Mouse (Mus musculus): ENCODE data around the gene Map3k13. TPM values are rescaled to one million over a fixed set of nuclear protein-coding genes. Genes with fewer than 3 reads are reported as not detected.

Map3k13 gene
- polyA plus RNA-seq, 2 experiments, result 0.38 to 0.50 TPM

DNA sequence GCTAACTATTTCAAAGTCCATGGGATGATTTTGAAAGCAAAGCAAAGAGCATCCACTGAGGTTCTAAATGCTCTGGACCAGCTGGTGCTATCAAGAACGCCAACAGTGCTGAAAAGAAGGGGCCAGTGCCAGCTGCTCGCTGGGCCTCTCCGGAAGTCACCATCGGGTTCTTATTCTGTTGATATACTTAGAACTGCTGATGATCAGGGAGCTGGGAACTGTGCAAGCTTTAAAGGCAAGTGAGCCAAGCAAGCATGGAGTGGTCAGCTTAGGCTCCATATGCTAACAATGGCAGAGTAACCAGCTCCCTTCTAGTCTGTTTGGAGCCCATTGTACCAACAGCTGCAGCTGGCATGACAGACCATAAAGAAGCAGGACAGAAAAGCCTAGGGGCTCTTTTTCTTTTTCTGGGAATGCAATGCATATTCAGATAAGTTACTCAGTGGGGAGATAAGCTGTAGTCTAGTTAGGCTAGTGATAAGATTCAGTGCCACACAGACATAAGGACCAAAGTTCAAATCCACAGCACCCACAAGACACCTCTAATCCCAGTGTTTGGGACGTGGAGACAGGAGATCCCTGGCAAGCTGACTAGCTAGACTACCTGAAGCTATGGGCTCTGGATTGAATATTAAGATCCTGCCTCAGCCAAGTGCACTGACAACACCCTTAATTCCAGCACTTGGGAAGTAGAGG lies 60.6 kb downstream of the Map3k13 start:
- H3K9ac ChIP-seq (replicated peaks), result no peak overlapping the region
- TF ChIP-seq CTCF (IDR thresholded peaks at IDR 0.05; ENCODE audit: low read depth) (no peak), EP300 (IDR thresholded peaks at IDR 0.05; ENCODE audit: low read depth) (no peak)
- no peak overlapping the region for H3K4me3 ChIP-seq (ENCODE audit: insufficient read depth in 1 of 2, low read depth in 2 of 2, low read length in 2 of 2)
- H3K4me1 ChIP-seq (replicated peaks; ENCODE audit: control insufficient read depth in 2 of 2, insufficient read depth in 2 of 2, low read length in 1 of 2), result peaks cover 0 to 1% of the 10 kb centered on the region in 2 experiments; a peak in 1 of 4 replicates
- no peaks in the 10 kb centered on the region for H3K36me3 ChIP-seq (replicated peaks; ENCODE audit: control insufficient read depth, insufficient read depth, low read depth)
- 73% methylated on average over 5 of the region's 5 CpGs for whole genome bisulfite sequencing (ENCODE audit: insufficient replicate concordance)
- H3K27ac ChIP-seq, result no peak overlapping the region
- H3K9me3 ChIP-seq (ENCODE audit: control insufficient read depth, low read length), result no peaks in the 10 kb centered on the region
- ATAC-seq (ENCODE audit: insufficient read depth), result no peak
- H3K4me2 ChIP-seq (ENCODE audit: low read depth), result no peak overlapping the region
- H3K27me3 ChIP-seq (ENCODE audit: control insufficient read depth, insufficient read depth, low read length), result no peaks in the 10 kb centered on the region
- DNase-seq (ENCODE audit: low read depth in 3 of 3, low spot score in 3 of 3), result no peak

DNA sequence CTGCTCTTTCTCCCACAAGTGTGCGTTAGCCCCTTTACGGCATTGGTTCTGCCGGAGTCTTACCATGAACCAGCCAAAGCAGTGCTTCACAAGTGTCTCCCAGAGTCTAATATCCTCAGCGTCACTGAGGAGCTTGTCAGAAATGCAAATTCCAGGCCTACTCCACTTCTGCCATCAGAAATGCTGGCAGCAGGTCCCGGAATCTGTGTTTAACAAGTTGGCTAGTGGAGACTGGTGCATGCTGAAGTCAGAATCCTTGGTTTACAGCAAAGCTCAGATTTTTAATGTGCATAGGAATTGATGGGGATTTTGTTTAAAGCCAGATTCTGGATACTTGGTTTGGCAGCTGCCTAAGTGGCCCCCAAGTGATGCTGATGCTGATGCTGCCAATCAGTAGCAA lies 62.0 kb downstream of the Map3k13 start:
- H3K4me3 ChIP-seq (ENCODE audit: insufficient read depth in 1 of 2, low read depth in 2 of 2, low read length in 2 of 2), result no peak overlapping the region
- H3K27me3 ChIP-seq (ENCODE audit: control insufficient read depth, insufficient read depth, low read length), result no peaks in the 10 kb centered on the region
- no peaks in the 10 kb centered on the region for H3K9me3 ChIP-seq (ENCODE audit: control insufficient read depth, low read length)
- no peak overlapping the region for H3K4me2 ChIP-seq (ENCODE audit: low read depth)
- ATAC-seq (ENCODE audit: insufficient read depth) (no peak), DNase-seq (ENCODE audit: low read depth in 3 of 3, low spot score in 3 of 3) (no peak)
- TF ChIP-seq EP300 (IDR thresholded peaks at IDR 0.05; ENCODE audit: low read depth), result no peak
- TF ChIP-seq CTCF (IDR thresholded peaks at IDR 0.05; ENCODE audit: low read depth), result no peak
- WGBS (ENCODE audit: insufficient replicate concordance), result 82% methylated on average over 5 of the region's 5 CpGs
- peaks cover 0 to 1% of the 10 kb centered on the region in 2 experiments; a peak in 1 of 4 replicates for H3K4me1 ChIP-seq (replicated peaks; ENCODE audit: control insufficient read depth in 2 of 2, insufficient read depth in 2 of 2, low read length in 1 of 2)
- H3K27ac ChIP-seq, result no peak overlapping the region
- no peak overlapping the region for H3K9ac ChIP-seq (replicated peaks)
- H3K36me3 ChIP-seq (replicated peaks; ENCODE audit: control insufficient read depth, insufficient read depth, low read depth), result no peaks in the 10 kb centered on the region

DNA sequence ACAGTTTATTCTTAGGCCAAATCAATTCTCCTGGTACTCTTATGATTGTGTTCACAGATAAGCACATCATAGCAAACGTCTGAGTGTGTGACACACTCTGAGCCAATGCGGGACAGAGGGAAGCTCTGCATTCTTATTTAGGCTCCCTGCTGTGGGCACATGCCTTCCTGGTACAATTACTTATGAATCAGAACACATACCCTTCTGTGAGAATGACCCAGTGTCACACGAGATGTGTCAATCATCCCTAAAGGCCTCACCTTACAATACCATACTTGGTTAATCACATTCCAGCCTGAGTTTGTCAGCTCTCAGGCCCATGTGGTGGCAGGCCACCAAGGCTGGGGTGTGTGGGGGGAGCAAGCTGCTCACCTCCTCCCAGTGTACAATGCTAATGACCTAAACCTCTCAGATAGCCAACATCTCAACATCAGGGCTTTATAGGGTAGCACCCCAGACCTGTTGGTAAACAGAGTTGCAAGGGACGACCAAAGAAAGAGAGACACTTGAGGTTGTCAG lies 63.0 kb downstream of the Map3k13 start:
- H3K27ac ChIP-seq, result no peak overlapping the region
- no peak overlapping the region for H3K9ac ChIP-seq (replicated peaks)
- 47% methylated on average over 4 of the region's 4 CpGs for WGBS (ENCODE audit: insufficient replicate concordance)
- DNase-seq (ENCODE audit: low read depth in 3 of 3, low spot score in 3 of 3), result no peak
- H3K9me3 ChIP-seq (ENCODE audit: control insufficient read depth, low read length), result no peaks in the 10 kb centered on the region
- TF ChIP-seq CTCF (IDR thresholded peaks at IDR 0.05; ENCODE audit: low read depth), result no peak
- no peak for TF ChIP-seq EP300 (IDR thresholded peaks at IDR 0.05; ENCODE audit: low read depth)
- no peak for ATAC-seq (ENCODE audit: insufficient read depth)
- H3K36me3 ChIP-seq (replicated peaks; ENCODE audit: control insufficient read depth, insufficient read depth, low read depth), result no peaks in the 10 kb centered on the region
- no peak overlapping the region for H3K4me3 ChIP-seq (ENCODE audit: insufficient read depth in 1 of 2, low read depth in 2 of 2, low read length in 2 of 2)
- peaks cover 0 to 1% of the 10 kb centered on the region in 2 experiments; a peak in 1 of 4 replicates for H3K4me1 ChIP-seq (replicated peaks; ENCODE audit: control insufficient read depth in 2 of 2, insufficient read depth in 2 of 2, low read length in 1 of 2)
- H3K27me3 ChIP-seq (ENCODE audit: control insufficient read depth, insufficient read depth, low read length), result no peaks in the 10 kb centered on the region
- H3K4me2 ChIP-seq (ENCODE audit: low read depth), result no peak overlapping the region

DNA sequence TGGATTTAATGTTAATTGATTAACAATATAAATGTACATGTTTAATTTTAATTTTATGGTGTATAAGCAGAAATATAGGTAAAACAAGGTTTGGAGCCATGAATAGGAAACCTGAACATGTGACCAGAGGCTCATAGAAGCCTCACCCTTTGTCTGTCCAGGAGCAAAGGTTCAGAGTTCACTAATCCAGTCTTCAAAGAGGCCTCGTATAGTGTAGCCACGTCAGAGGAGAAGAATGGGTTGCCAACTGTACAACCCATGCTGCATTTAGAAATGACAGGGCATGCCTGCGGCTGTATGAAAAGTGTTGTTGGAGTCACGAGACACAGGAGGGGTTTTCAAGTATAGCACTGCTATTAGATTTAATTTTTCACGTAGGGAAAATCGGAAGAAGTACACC lies 64.0 kb downstream of the Map3k13 start:
- Histone ChIP-seq H3K27ac (no peak overlapping the region), H3K9me3 (ENCODE audit: control insufficient read depth, low read length) (no peaks in the 10 kb centered on the region), H3K4me2 (ENCODE audit: low read depth) (no peak overlapping the region), H3K9ac (replicated peaks) (no peak overlapping the region), H3K36me3 (replicated peaks; ENCODE audit: control insufficient read depth, insufficient read depth, low read depth) (no peaks in the 10 kb centered on the region), H3K27me3 (ENCODE audit: control insufficient read depth, insufficient read depth, low read length) (no peaks in the 10 kb centered on the region), H3K4me3 (ENCODE audit: insufficient read depth in 1 of 2, low read depth in 2 of 2, low read length in 2 of 2) (no peak overlapping the region), H3K4me1 (replicated peaks; ENCODE audit: control insufficient read depth in 2 of 2, insufficient read depth in 2 of 2, low read length in 1 of 2) (peaks cover 0 to 1% of the 10 kb centered on the region in 2 experiments; a peak in 1 of 4 replicates)
- DNase-seq (ENCODE audit: low read depth in 3 of 3, low spot score in 3 of 3) (no peak), ATAC-seq (ENCODE audit: insufficient read depth) (no peak)
- no peak for TF ChIP-seq EP300 (IDR thresholded peaks at IDR 0.05; ENCODE audit: low read depth)
- no peak for TF ChIP-seq CTCF (IDR thresholded peaks at IDR 0.05; ENCODE audit: low read depth)
- WGBS (ENCODE audit: insufficient replicate concordance), result 54% methylated on average over 6 of the region's 6 CpGs

DNA sequence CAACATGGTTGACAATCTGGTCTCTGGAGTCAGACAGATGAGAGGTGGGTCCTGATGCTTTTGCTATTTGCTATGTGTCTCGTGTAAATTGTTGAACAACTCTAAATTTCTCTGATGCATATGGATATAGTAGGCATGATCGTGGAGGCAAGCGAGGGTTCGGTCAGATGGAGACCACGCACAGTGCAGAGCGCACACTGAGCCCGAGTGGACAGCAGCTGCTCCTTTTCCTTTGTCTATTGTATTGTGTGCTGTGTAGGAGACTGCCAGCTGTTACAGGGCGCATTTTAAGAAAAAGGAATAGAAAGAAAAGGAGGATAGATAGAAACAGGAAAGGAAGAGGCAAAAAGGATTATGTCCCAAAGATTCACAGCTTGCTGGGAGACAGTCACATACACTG lies 64.7 kb downstream of the Map3k13 start:
- ATAC-seq (ENCODE audit: insufficient read depth) (no peak), DNase-seq (ENCODE audit: low read depth in 3 of 3, low spot score in 3 of 3) (no peak)
- 71% methylated on average over 8 of the region's 8 CpGs for WGBS (ENCODE audit: insufficient replicate concordance)
- H3K4me2 ChIP-seq (ENCODE audit: low read depth), result no peak overlapping the region
- peaks cover 0 to 1% of the 10 kb centered on the region in 2 experiments; a peak in 1 of 4 replicates for H3K4me1 ChIP-seq (replicated peaks; ENCODE audit: control insufficient read depth in 2 of 2, insufficient read depth in 2 of 2, low read length in 1 of 2)
- H3K36me3 ChIP-seq (replicated peaks; ENCODE audit: control insufficient read depth, insufficient read depth, low read depth), result no peaks in the 10 kb centered on the region
- H3K27me3 ChIP-seq (ENCODE audit: control insufficient read depth, insufficient read depth, low read length), result no peaks in the 10 kb centered on the region
- H3K27ac ChIP-seq, result no peak overlapping the region
- TF ChIP-seq CTCF (IDR thresholded peaks at IDR 0.05; ENCODE audit: low read depth), result no peak
- no peak for TF ChIP-seq EP300 (IDR thresholded peaks at IDR 0.05; ENCODE audit: low read depth)
- H3K4me3 ChIP-seq (ENCODE audit: insufficient read depth in 1 of 2, low read depth in 2 of 2, low read length in 2 of 2), result no peak overlapping the region
- H3K9ac ChIP-seq (replicated peaks), result no peak overlapping the region
- H3K9me3 ChIP-seq (ENCODE audit: control insufficient read depth, low read length), result no peaks in the 10 kb centered on the region

All from liver, embryonic 14.5 days (tissue).